In genomic region chr4:131262909-131263308, GRCm38 (mm10) we compare ENCODE assay signal across 29 mouse cellular contexts.
DNase-seq lines count a peak whose midpoint lies in the region; ATAC-seq and TF ChIP-seq lines count a peak whose summit lies in the region.
"Had no signal": no experiment of that assay in that cellular context is flagged by ENCODE, and none has a peak within 500 bp of the region (broad histone marks: within the 10 kb centered on the region; RNA-seq: fewer than 3 reads in every experiment).

No protein-coding gene starts in this region.

- peaks cover 41% of the 10 kb centered on the region for H3K4me1 ChIP-seq in forebrain, embryonic 10.5 days
- peaks cover 30% of the 10 kb centered on the region for H3K4me1 ChIP-seq in forebrain, embryonic 12.5 days
- 0 out of 2 replicates have a peak, but pooled peaks cover 3% of the 10 kb centered on the region for H3K4me1 ChIP-seq in hindbrain, embryonic 14.5 days (replicated peaks; ENCODE audit: control insufficient read depth, insufficient read depth, low read length)
- H3K4me1 ChIP-seq in hindbrain, embryonic 12.5 days, result peaks cover 21% of the 10 kb centered on the region
- H3K4me1 ChIP-seq in lung, embryonic 14.5 days (ENCODE audit: insufficient read depth), result no peaks in the 10 kb centered on the region
- no peaks in the 10 kb centered on the region; the same call in 1 of the 2 replicates for H3K4me1 ChIP-seq in lung, adult 2 months (ENCODE audit: control insufficient read depth, insufficient read depth, low read length)
- no peaks in the 10 kb centered on the region; the same call in 1 of the 2 replicates for H3K4me1 ChIP-seq in midbrain, postnatal 0 days (ENCODE audit: insufficient read depth, low read length)
- H3K4me1 ChIP-seq in midbrain, embryonic 13.5 days (replicated peaks), result peaks cover 14% of the 10 kb centered on the region; the same call in 1 of the 2 replicates
- H3K4me1 ChIP-seq: liver, embryonic 13.5 days had no signal

- H3K9ac ChIP-seq in forebrain, embryonic 12.5 days, result no peak overlapping the region
- H3K9ac ChIP-seq in hindbrain, embryonic 14.5 days, result no peak overlapping the region
- no peak overlapping the region for H3K9ac ChIP-seq in hindbrain, embryonic 12.5 days
- H3K9ac ChIP-seq in lung, embryonic 14.5 days, result no peak overlapping the region
- H3K9ac ChIP-seq in midbrain, postnatal 0 days (replicated peaks; ENCODE audit: low read length, poor library complexity, severe bottlenecking), result no peak overlapping the region
- H3K9ac ChIP-seq in midbrain, embryonic 13.5 days (replicated peaks), result no peak overlapping the region
- H3K9ac ChIP-seq: embryonic facial prominence, embryonic 12.5 days; limb, embryonic 15.5 days; liver, embryonic 13.5 days; lung, embryonic 15.5 days had no signal

- no peak overlapping the region for H3K4me3 ChIP-seq in forebrain, embryonic 10.5 days
- H3K4me3 ChIP-seq in forebrain, embryonic 12.5 days (replicated peaks), result no peak overlapping the region
- H3K4me3 ChIP-seq in hindbrain, embryonic 14.5 days (replicated peaks; ENCODE audit: low read length), result no peak overlapping the region
- no peak overlapping the region for H3K4me3 ChIP-seq in hindbrain, embryonic 12.5 days
- no peak overlapping the region for H3K4me3 ChIP-seq in lung, embryonic 14.5 days (ENCODE audit: low read depth, low read length)
- H3K4me3 ChIP-seq in lung, adult 2 months (replicated peaks; ENCODE audit: extremely low read depth, low read depth, low read length), result no peak overlapping the region
- H3K4me3 ChIP-seq in midbrain, postnatal 0 days (ENCODE audit: low read depth, low read length), result no peak overlapping the region
- no peak overlapping the region for H3K4me3 ChIP-seq in midbrain, embryonic 13.5 days (replicated peaks)
- H3K4me3 ChIP-seq: embryonic facial prominence, embryonic 12.5 days; hindbrain, embryonic 10.5 days; limb, embryonic 10.5 days; limb, embryonic 15.5 days; liver, embryonic 13.5 days; lung, embryonic 15.5 days had no signal

- no peak for DNase-seq in forebrain, embryonic 10.5 days (ENCODE audit: extremely low spot score, low spot score)
- DNase-seq in hindbrain, embryonic 14.5 days (ENCODE audit: low spot score), result peak; percentile 35
- DNase-seq in lung, embryonic 14.5 days, result peak; percentile 13
- DNase-seq in lung, adult 2 months, result no peak
- peak; percentile 27 for DNase-seq in midbrain, postnatal 0 days (ENCODE audit: low spot score)
- DNase-seq: adrenal gland, adult 8-10 months; cerebellum, adult 11-12 months; cerebellum, adult 9-11 months; embryo, embryonic 11 days; gastrocnemius, postnatal 14 days; heart, postnatal 14 days; kidney, adult 9 months; kidney, postnatal 10 days; layer of hippocampus, adult 9-11 months; liver, embryonic 13.5 days; retina, postnatal 1 day; thymus, adult 18-20 months; thymus, postnatal 25 days had no signal

- H3K4me2 ChIP-seq in forebrain, embryonic 12.5 days, result no peak overlapping the region
- no peak overlapping the region for H3K4me2 ChIP-seq in hindbrain, embryonic 14.5 days (replicated peaks)
- H3K4me2 ChIP-seq in hindbrain, embryonic 12.5 days (replicated peaks), result no peak overlapping the region
- H3K4me2 ChIP-seq in lung, embryonic 14.5 days, result no peak overlapping the region
- H3K4me2 ChIP-seq in midbrain, postnatal 0 days (ENCODE audit: low read depth, low read length, poor library complexity, severe bottlenecking), result no peak overlapping the region
- no peak overlapping the region for H3K4me2 ChIP-seq in midbrain, embryonic 13.5 days (replicated peaks)
- H3K4me2 ChIP-seq: embryonic facial prominence, embryonic 12.5 days; limb, embryonic 15.5 days; liver, embryonic 13.5 days; lung, embryonic 15.5 days had no signal

- ATAC-seq in forebrain, embryonic 12.5 days (ENCODE audit: low FRiP score), result no peak
- no peak for ATAC-seq in hindbrain, embryonic 14.5 days (ENCODE audit: low FRiP score)
- ATAC-seq in hindbrain, embryonic 12.5 days (ENCODE audit: low FRiP score), result no peak
- ATAC-seq in lung, embryonic 14.5 days (ENCODE audit: insufficient read depth), result no peak
- no peak for ATAC-seq in midbrain, postnatal 0 days (ENCODE audit: low FRiP score)
- no peak for ATAC-seq in midbrain, embryonic 13.5 days
- ATAC-seq: intestine, postnatal 0 days had no signal

- H3K27ac ChIP-seq in forebrain, embryonic 10.5 days, result peak overlapping the region; percentile 62
- no peak overlapping the region for H3K27ac ChIP-seq in forebrain, embryonic 12.5 days
- H3K27ac ChIP-seq in hindbrain, embryonic 14.5 days, result no peak overlapping the region
- H3K27ac ChIP-seq in hindbrain, embryonic 12.5 days, result no peak overlapping the region
- no peak overlapping the region for H3K27ac ChIP-seq in lung, embryonic 14.5 days (ENCODE audit: low read depth)
- no peak overlapping the region for H3K27ac ChIP-seq in midbrain, postnatal 0 days (ENCODE audit: low read depth, low read length)
- H3K27ac ChIP-seq in midbrain, embryonic 13.5 days, result no peak overlapping the region
- H3K27ac ChIP-seq: embryonic facial prominence, embryonic 12.5 days; limb, embryonic 10.5 days; limb, embryonic 15.5 days; liver, embryonic 13.5 days; lung, embryonic 15.5 days; macrophage; stomach, postnatal 0 days had no signal

- no peaks in the 10 kb centered on the region for H3K9me3 ChIP-seq in forebrain, embryonic 10.5 days
- no peaks in the 10 kb centered on the region for H3K9me3 ChIP-seq in forebrain, embryonic 12.5 days
- H3K9me3 ChIP-seq in hindbrain, embryonic 14.5 days (ENCODE audit: control insufficient read depth, low read length), result no peaks in the 10 kb centered on the region
- H3K9me3 ChIP-seq in hindbrain, embryonic 12.5 days (replicated peaks), result no peaks in the 10 kb centered on the region
- H3K9me3 ChIP-seq in lung, embryonic 14.5 days (ENCODE audit: low read depth, low read length), result no peaks in the 10 kb centered on the region
- H3K9me3 ChIP-seq in midbrain, postnatal 0 days (ENCODE audit: low read length), result no peaks in the 10 kb centered on the region
- no peaks in the 10 kb centered on the region for H3K9me3 ChIP-seq in midbrain, embryonic 13.5 days
- H3K9me3 ChIP-seq: embryonic facial prominence, embryonic 12.5 days; hindbrain, embryonic 10.5 days; limb, embryonic 10.5 days; limb, embryonic 15.5 days; liver, embryonic 13.5 days; lung, embryonic 15.5 days had no signal

- no peak for TF ChIP-seq POLR2A in lung, adult 2 months (IDR thresholded peaks at IDR 0.05; ENCODE audit: borderline replicate concordance, extremely low read depth, low read depth, low read length)

- TF ChIP-seq CTCF in lung, embryonic 14.5 days (IDR thresholded peaks at IDR 0.05; ENCODE audit: low read depth), result no peak
- TF ChIP-seq CTCF in lung, adult 2 months (IDR thresholded peaks at IDR 0.05; ENCODE audit: insufficient read depth, low read length), result no peak
- no peak for TF ChIP-seq CTCF in midbrain, postnatal 0 days (IDR thresholded peaks at IDR 0.05)

- H3K36me3 ChIP-seq in forebrain, embryonic 10.5 days (replicated peaks), result no peaks in the 10 kb centered on the region
- H3K36me3 ChIP-seq in forebrain, embryonic 12.5 days (replicated peaks), result no peaks in the 10 kb centered on the region
- no peaks in the 10 kb centered on the region for H3K36me3 ChIP-seq in hindbrain, embryonic 14.5 days (replicated peaks; ENCODE audit: control insufficient read depth, insufficient read depth)
- H3K36me3 ChIP-seq in hindbrain, embryonic 12.5 days, result no peaks in the 10 kb centered on the region
- H3K36me3 ChIP-seq in lung, embryonic 14.5 days (ENCODE audit: insufficient read depth), result no peaks in the 10 kb centered on the region
- no peaks in the 10 kb centered on the region for H3K36me3 ChIP-seq in midbrain, postnatal 0 days (ENCODE audit: insufficient read depth, low read length)
- no peaks in the 10 kb centered on the region for H3K36me3 ChIP-seq in midbrain, embryonic 13.5 days
- H3K36me3 ChIP-seq: embryonic facial prominence, embryonic 12.5 days; hindbrain, embryonic 10.5 days; limb, embryonic 10.5 days; limb, embryonic 15.5 days; liver, embryonic 13.5 days; lung, embryonic 15.5 days had no signal

- WGBS in forebrain, embryonic 10.5 days, result 85% methylated on average over 6 of the region's 6 CpGs
- WGBS in forebrain, embryonic 12.5 days, result 73% methylated on average over 6 of the region's 6 CpGs
- WGBS in hindbrain, embryonic 14.5 days, result 69% methylated on average over 6 of the region's 6 CpGs
- 72% methylated on average over 6 of the region's 6 CpGs for WGBS in hindbrain, embryonic 12.5 days
- 47% methylated on average over 6 of the region's 6 CpGs for WGBS in lung, embryonic 14.5 days
- WGBS in lung, adult 2 months, result 47% methylated on average over 6 of the region's 6 CpGs
- WGBS in midbrain, postnatal 0 days, result 39% methylated on average over 6 of the region's 6 CpGs
- 60% methylated on average over 6 of the region's 6 CpGs for WGBS in midbrain, embryonic 13.5 days

- H3K27me3 ChIP-seq in forebrain, embryonic 10.5 days (ENCODE audit: poor library complexity, severe bottlenecking), result peaks cover 23% of the 10 kb centered on the region; the same call in 1 of the 2 replicates
- H3K27me3 ChIP-seq in forebrain, embryonic 12.5 days, result no peaks in the 10 kb centered on the region; the same call in 1 of the 2 replicates
- no peaks in the 10 kb centered on the region for H3K27me3 ChIP-seq in hindbrain, embryonic 14.5 days (ENCODE audit: control insufficient read depth, insufficient read depth, low read length)
- H3K27me3 ChIP-seq in hindbrain, embryonic 12.5 days, result peaks cover 15% of the 10 kb centered on the region; the same call in 1 of the 2 replicates
- no peaks in the 10 kb centered on the region for H3K27me3 ChIP-seq in lung, embryonic 14.5 days (ENCODE audit: insufficient read depth, low read length)
- H3K27me3 ChIP-seq in midbrain, postnatal 0 days (ENCODE audit: insufficient read depth, low read length), result no peaks in the 10 kb centered on the region
- H3K27me3 ChIP-seq in midbrain, embryonic 13.5 days, result no peaks in the 10 kb centered on the region; the same call in 1 of the 2 replicates
- H3K27me3 ChIP-seq: liver, embryonic 13.5 days had no signal

Comparison
In these comparisons a context has a peak if more than half of its experiments do, and no peak if none do; other contexts are left out.
1. DNase-seq: peak in hindbrain, embryonic 14.5 days (single experiment), lung, embryonic 14.5 days (single experiment) and midbrain, postnatal 0 days (single experiment); none in forebrain, embryonic 10.5 days (single experiment) and lung, adult 2 months (single experiment).